Mouse (Mus musculus): ENCODE results near the gene Tmem91.

GRCm38 (mm10) chr7:25627431-25628322 is 47.3 kb downstream of the Tmem91 start:
- TF ChIP-seq CTCF (IDR thresholded peaks at IDR 0.05), result no peak
- TF ChIP-seq EP300 (IDR thresholded peaks at IDR 0.05), result no peak

Measured in lung, postnatal 0 days (tissue).